Mouse (Mus musculus): Measurements from ENCODE around the gene Nyap1. TPM values are rescaled to one million over a fixed set of nuclear protein-coding genes. Genes with fewer than 3 reads are reported as not detected.
"Not testable (repeated sequence)": the region's sequence is repeated elsewhere in the genome, so short reads cannot be mapped to it uniquely, and the experiment has no call there.

Nyap1 gene
- total RNA-seq, 2 experiments from 2014 or later: 63.9 to 65.5 TPM

GRCm38 (mm10) chr5:137770709-137771108 is 29.3 kb upstream of the Nyap1 start:
- DNase-seq (ENCODE audit: extremely low spot score in 1 of 2, low spot score in 1 of 2): no peak

GRCm38 (mm10) chr5:137768475-137768874 is 27.1 kb upstream of the Nyap1 start:
- no peak for DNase-seq (ENCODE audit: extremely low spot score in 1 of 2, low spot score in 1 of 2)

GRCm38 (mm10) chr5:137766270-137766669 is 24.9 kb upstream of the Nyap1 start:
- DNase-seq (ENCODE audit: extremely low spot score in 1 of 2, low spot score in 1 of 2): no peak

GRCm38 (mm10) chr5:137764609-137765340 is 23.4 kb upstream of the Nyap1 start:
- no peak for DNase-seq (ENCODE audit: extremely low spot score in 1 of 2, low spot score in 1 of 2)

GRCm38 (mm10) chr5:137759971-137760412 is 18.6 kb upstream of the Nyap1 start:
- DNase-seq (ENCODE audit: extremely low spot score in 1 of 2, low spot score in 1 of 2): peak; percentile 77 to 84

GRCm38 (mm10) chr5:137758921-137759534 is 17.6 kb upstream of the Nyap1 start:
- DNase-seq (ENCODE audit: extremely low spot score in 1 of 2, low spot score in 1 of 2): no peak

GRCm38 (mm10) chr5:137757887-137758286 is 16.5 kb upstream of the Nyap1 start:
- DNase-seq (ENCODE audit: extremely low spot score in 1 of 2, low spot score in 1 of 2): peak; percentile 59 to 72

GRCm38 (mm10) chr5:137756882-137757661 is 15.7 kb upstream of the Nyap1 start:
- peak; percentile 81 to 96 for DNase-seq (ENCODE audit: extremely low spot score in 1 of 2, low spot score in 1 of 2)

GRCm38 (mm10) chr5:137756106-137756505 is 14.7 kb upstream of the Nyap1 start:
- DNase-seq (ENCODE audit: extremely low spot score in 1 of 2, low spot score in 1 of 2): no peak

GRCm38 (mm10) chr5:137755425-137755824 is 14.0 kb upstream of the Nyap1 start:
- no peak for DNase-seq (ENCODE audit: extremely low spot score in 1 of 2, low spot score in 1 of 2)

GRCm38 (mm10) chr5:137753111-137753832 is 11.9 kb upstream of the Nyap1 start:
- DNase-seq (ENCODE audit: extremely low spot score in 1 of 2, low spot score in 1 of 2): no peak

- DNase-seq (ENCODE audit: extremely low spot score in 1 of 2, low spot score in 1 of 2): no peak
These were observed 10.6 kb upstream of the Nyap1 start for GRCm38 (mm10) chr5:137751988-137752387.

- DNase-seq (ENCODE audit: extremely low spot score in 1 of 2, low spot score in 1 of 2): no peak
These were observed 9.9 kb upstream of the Nyap1 start for GRCm38 (mm10) chr5:137751221-137751887.

- DNase-seq (ENCODE audit: extremely low spot score in 1 of 2, low spot score in 1 of 2): not testable (repeated sequence)
These were observed 8.8 kb upstream of the Nyap1 start for GRCm38 (mm10) chr5:137750212-137750611.

- DNase-seq (ENCODE audit: extremely low spot score in 1 of 2, low spot score in 1 of 2): no peak
These were observed 7.9 kb upstream of the Nyap1 start for GRCm38 (mm10) chr5:137749196-137749836.

- no peak for DNase-seq (ENCODE audit: extremely low spot score in 1 of 2, low spot score in 1 of 2)
These were observed 6.8 kb upstream of the Nyap1 start for GRCm38 (mm10) chr5:137748130-137748770.

- no peak for DNase-seq (ENCODE audit: extremely low spot score in 1 of 2, low spot score in 1 of 2)
These were observed 6.0 kb upstream of the Nyap1 start for GRCm38 (mm10) chr5:137747326-137747961.

GRCm38 (mm10) chr5:137746851-137747325 is 5.5 kb upstream of the Nyap1 start:
- no peak for DNase-seq (ENCODE audit: extremely low spot score in 1 of 2, low spot score in 1 of 2)
